ENCODE assay signal across 8 mouse cellular contexts in the genomic region with DNA sequence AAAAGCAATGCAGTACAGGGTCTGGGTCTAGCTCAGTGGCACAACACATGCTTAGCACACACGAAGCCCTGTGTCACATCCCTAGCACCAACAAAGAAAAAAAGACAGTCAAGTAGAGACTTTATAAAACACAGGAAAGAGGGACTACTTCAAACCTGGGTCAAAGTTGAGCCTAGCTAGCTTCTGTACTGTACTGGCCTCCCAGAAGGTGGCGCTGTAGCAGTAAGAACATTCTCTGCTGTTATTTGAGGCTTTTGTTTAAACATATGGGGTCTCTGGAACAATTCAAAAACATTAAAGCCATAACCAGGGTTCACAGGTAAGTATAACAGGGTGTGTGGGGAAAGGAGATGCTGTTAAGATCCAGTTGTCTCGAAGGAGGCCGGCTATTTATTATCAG. TPM values are rescaled to one million over a fixed set of nuclear protein-coding genes. Genes with fewer than 3 reads are reported as not detected.
DNase-seq lines count a peak whose midpoint lies in the region; ATAC-seq and TF ChIP-seq lines count a peak whose summit lies in the region.

No protein-coding gene starts in this region.

- peak; percentile 33 for DNase-seq in hindbrain, embryonic 10.5 days (ENCODE audit: low spot score)
- peak; percentile 42 for DNase-seq in 3T3-L1 (ENCODE audit: low read depth, low spot score)
- peak; percentile 45 to 68 for DNase-seq in cerebellum, postnatal 25 days
- DNase-seq in lung, postnatal 36 days: peak; percentile 64
- DNase-seq in spleen, postnatal 4 days (ENCODE audit: low spot score in 2 of 2): no peak
- no peak for DNase-seq in right cerebral cortex, postnatal 36 days (ENCODE audit: low spot score in 2 of 2)

- H3K36me3 ChIP-seq in hindbrain, embryonic 10.5 days: peaks cover 5% of the 10 kb centered on the region; the same call in 1 of the 2 replicates
- H3K36me3 ChIP-seq in hindbrain, embryonic 12.5 days: no peaks in the 10 kb centered on the region
- no peaks in the 10 kb centered on the region for H3K36me3 ChIP-seq in ES-Bruce4 (ENCODE audit: control insufficient read depth, insufficient read depth, low read length, poor library complexity, severe bottlenecking)

- TF ChIP-seq EP300 in ES-Bruce4 (IDR thresholded peaks at IDR 0.05; ENCODE audit: insufficient read depth, low read depth, low read length): no peak

- H3K27ac ChIP-seq in hindbrain, embryonic 10.5 days: no peak overlapping the region
- H3K27ac ChIP-seq in hindbrain, embryonic 12.5 days: no peak overlapping the region
- H3K27ac ChIP-seq in ES-Bruce4 (ENCODE audit: insufficient read depth, low read length): no peak overlapping the region

- WGBS in hindbrain, embryonic 10.5 days: 62% methylated on average over 4 of the region's 4 CpGs
- 62% methylated on average over 4 of the region's 4 CpGs for WGBS in hindbrain, embryonic 12.5 days

- TF ChIP-seq POLR2A in ES-Bruce4 (IDR thresholded peaks at IDR 0.05; ENCODE audit: insufficient read depth, low read length): no peak

- TF ChIP-seq CTCF in ES-Bruce4 (IDR thresholded peaks at IDR 0.05; ENCODE audit: low read depth, low read length): peak; percentile 7

- H3K4me3 ChIP-seq in hindbrain, embryonic 10.5 days: no peak overlapping the region
- H3K4me3 ChIP-seq in hindbrain, embryonic 12.5 days: no peak overlapping the region
- no peak overlapping the region for H3K4me3 ChIP-seq in ES-Bruce4 (ENCODE audit: low read depth, low read length)

- no peaks in the 10 kb centered on the region for H3K4me1 ChIP-seq in hindbrain, embryonic 10.5 days (replicated peaks)
- H3K4me1 ChIP-seq in hindbrain, embryonic 12.5 days: peaks cover 13% of the 10 kb centered on the region; the same call in 1 of the 2 replicates
- no peaks in the 10 kb centered on the region for H3K4me1 ChIP-seq in ES-Bruce4 (ENCODE audit: control insufficient read depth, insufficient read depth, low read length)

- H3K9ac ChIP-seq in hindbrain, embryonic 12.5 days: no peak overlapping the region
- no peak overlapping the region for H3K9ac ChIP-seq in ES-Bruce4 (ENCODE audit: low read depth, poor library complexity, severe bottlenecking)

- no peaks in the 10 kb centered on the region for H3K27me3 ChIP-seq in hindbrain, embryonic 10.5 days (ENCODE audit: insufficient read depth, poor library complexity, severe bottlenecking)
- no peaks in the 10 kb centered on the region for H3K27me3 ChIP-seq in hindbrain, embryonic 12.5 days
- H3K27me3 ChIP-seq in ES-Bruce4 (ENCODE audit: control insufficient read depth, insufficient read depth, low read length, poor library complexity, severe bottlenecking): no peaks in the 10 kb centered on the region

- H3K9me3 ChIP-seq in hindbrain, embryonic 10.5 days: no peaks in the 10 kb centered on the region
- H3K9me3 ChIP-seq in hindbrain, embryonic 12.5 days (replicated peaks): no peaks in the 10 kb centered on the region
- H3K9me3 ChIP-seq in ES-Bruce4 (replicated peaks; ENCODE audit: control insufficient read depth, insufficient read depth, low read length, poor library complexity, severe bottlenecking): no peaks in the 10 kb centered on the region

- no peak for ATAC-seq in hindbrain, embryonic 12.5 days (ENCODE audit: low FRiP score)

- no peak overlapping the region for H3K4me2 ChIP-seq in hindbrain, embryonic 12.5 days (replicated peaks)

RNA-seq across cellular contexts. Expression of gene Tgfb3, which starts 54.4 kb away (rescaled TPM):
- 7.0 and 8.4 TPM in 2 replicates for polyA plus RNA-seq in hindbrain, embryonic 10.5 days (2016; fragmentation: Nextera tagmentation; extraction: Ambion mirVana)
- polyA plus RNA-seq in hindbrain, embryonic 12.5 days (2016; fragmentation: Nextera tagmentation; extraction: Ambion mirVana): 19.9 and 24.6 TPM in 2 replicates
- 1.3 and 2.1 TPM in 2 replicates for polyA plus RNA-seq in ES-Bruce4 (2011; ENCODE audit: insufficient read depth, insufficient read length, low read depth, missing spikeins)

RNA-seq across cellular contexts. Expression of gene Ift43, which starts 57.9 kb away (rescaled TPM):
- polyA plus RNA-seq in hindbrain, embryonic 10.5 days (2016; fragmentation: Nextera tagmentation; extraction: Ambion mirVana): 86.4 and 94.1 TPM in 2 replicates
- 83.4 and 90.1 TPM in 2 replicates for polyA plus RNA-seq in hindbrain, embryonic 12.5 days (2016; fragmentation: Nextera tagmentation; extraction: Ambion mirVana)
- polyA plus RNA-seq in ES-Bruce4 (2011; ENCODE audit: insufficient read depth, insufficient read length, low read depth, missing spikeins): 41.6 and 44.2 TPM in 2 replicates

Comparison
In these comparisons a context has a peak if more than half of its experiments do, and no peak if none do; other contexts are left out.
1. DNase-seq: peak in hindbrain, embryonic 10.5 days (single experiment), 3T3-L1 (single experiment), cerebellum, postnatal 25 days (2 of 2) and lung, postnatal 36 days (single experiment); none in spleen, postnatal 4 days (0 of 2) and right cerebral cortex, postnatal 36 days (0 of 2).